Mouse (Mus musculus) adrenal gland, postnatal 14 days (tissue): ENCODE results near the gene Phf5a. TPM values are rescaled to one million over a fixed set of nuclear protein-coding genes. Genes with fewer than 3 reads are reported as not detected.

Experiments used
- DNase-seq: peaks from one replicate; pipeline ENCODE4 v3.0.0; 2021; ENCODE audit warnings: mixed read lengths
- total RNA-seq: library from RNA; stranded (reverse); gene quantifications from 2 replicates; pipeline ENCODE4 v1.2.3, GENCODE M21; 2021

Gene Phf5a
- total RNA-seq, 1 experiment from 2014 or later, result 63.4 TPM

GRCm38 (mm10) chr15:81828426-81829207 lies 43.1 kb downstream of the Phf5a start:
- DNase-seq, result peak; percentile 57

GRCm38 (mm10) chr15:81824832-81825231 lies 46.9 kb downstream of the Phf5a start:
- no peak for DNase-seq

GRCm38 (mm10) chr15:81822631-81823030 lies 49.1 kb downstream of the Phf5a start:
- no peak for DNase-seq

GRCm38 (mm10) chr15:81818404-81818803 lies 53.3 kb downstream of the Phf5a start:
- DNase-seq, result no peak

GRCm38 (mm10) chr15:81814716-81815370 lies 56.9 kb downstream of the Phf5a start:
- DNase-seq, result peak; percentile 52

Other genes starting within 250 kb of the Phf5a start
- 18.1 and 20.8 TPM in 2 replicates for gene L3mbtl2, start 208.0 kb downstream of the Phf5a start, total RNA-seq
- 5.2 TPM in 2 replicates for gene Chadl, start 174.6 kb downstream of the Phf5a start, total RNA-seq
- gene Zc3h7b, start 126.9 kb downstream of the Phf5a start, total RNA-seq, result 73.8 and 81.9 TPM in 2 replicates
- gene Rangap1, start 126.4 kb downstream of the Phf5a start, total RNA-seq, result 61.7 and 61.8 TPM in 2 replicates
- 71.4 and 98.5 TPM in 2 replicates for gene Tef, start 69.5 kb downstream of the Phf5a start, total RNA-seq
- gene Tob2, start 13.1 kb downstream of the Phf5a start, total RNA-seq, result 124 and 147 TPM in 2 replicates
- 2,377 and 2,604 TPM in 2 replicates for gene Aco2, start 398 bp upstream of the Phf5a start, total RNA-seq
- 18.7 and 23.0 TPM in 2 replicates for gene Polr3h, start 54.3 kb upstream of the Phf5a start, total RNA-seq
- 15.7 and 17.3 TPM in 2 replicates for gene Csdc2, start 64.8 kb upstream of the Phf5a start, total RNA-seq
- 78.7 and 99.0 TPM in 2 replicates for gene Pmm1, start 89.0 kb upstream of the Phf5a start, total RNA-seq
- gene 1700029P11Rik, start 108.6 kb upstream of the Phf5a start, total RNA-seq, result not detected in 2 replicates
- gene Xrcc6, start 115.9 kb upstream of the Phf5a start, total RNA-seq, result 120 and 140 TPM in 2 replicates
- 68.4 and 74.8 TPM in 2 replicates for gene Desi1, start 162.0 kb upstream of the Phf5a start, total RNA-seq
- gene Snu13, start 175.7 kb upstream of the Phf5a start, total RNA-seq, result 79.0 and 82.3 TPM in 2 replicates
- gene 4930407I10Rik, start 187.2 kb upstream of the Phf5a start, total RNA-seq, result not detected in 2 replicates
- gene Mei1, start 198.1 kb upstream of the Phf5a start, total RNA-seq, result 1.8 and 2.1 TPM in 2 replicates